Mouse (Mus musculus) MEL (cell line): ENCODE data around the gene Zwilch. TPM values are rescaled to one million over a fixed set of nuclear protein-coding genes. Genes with fewer than 3 reads are reported as not detected.

Source experiments
- DNase-seq: peaks from one replicate; pipeline ENCODE4 v3.0.0; 2011; ENCODE audit warnings: low read depth, low spot score
- H3K27ac ChIP-seq: 2 replicates; pipeline ENCODE4 v1.5.1; 2012; ENCODE audit warnings: low read depth, mild to moderate bottlenecking, control low read depth, low read length, moderate library complexity; ENCODE audit not compliant: control insufficient read depth
- H3K27me3 ChIP-seq, 2 experiments: fragments of 150-350 bp in 1 of 2; sonication (generic) in 1 of 2; 2 replicates each; pipeline ENCODE4 v1.6.1; 2012; ENCODE audit warnings: low read length in 2 of 2, mild to moderate bottlenecking in 2 of 2, improper control_type of control experiment in 1 of 2, moderate library complexity in 1 of 2; ENCODE audit not compliant: insufficient read depth in 2 of 2, control insufficient read depth in 1 of 2
- H3K36me3 ChIP-seq, 2 experiments: 2 replicates each; pipeline ENCODE4 v1.6.1; 2012 to 2014; ENCODE audit warnings: low read length in 2 of 2, improper control_type of control experiment in 1 of 2, inconsistent platforms in 1 of 2, mild to moderate bottlenecking in 1 of 2; ENCODE audit not compliant: insufficient read depth in 2 of 2, control insufficient read depth in 1 of 2
- H3K4me1 ChIP-seq, 2 experiments: fragments of 150-350 bp in 1 of 2; sonication (generic) in 1 of 2; 2 replicates each; pipeline ENCODE4 v1.6.1; 2012; ENCODE audit warnings: low read length in 2 of 2, improper control_type of control experiment in 1 of 2, mild to moderate bottlenecking in 1 of 2; ENCODE audit not compliant: insufficient read depth in 2 of 2, control insufficient read depth in 1 of 2
- H3K4me3 ChIP-seq, 2 experiments: fragments of 150-350 bp in 1 of 2; sonication (generic) in 1 of 2; 2 replicates each; pipeline ENCODE4 v1.5.1; 2012; ENCODE audit warnings: low read depth in 2 of 2, low read length in 2 of 2, mild to moderate bottlenecking in 2 of 2, moderate library complexity in 2 of 2, control low read depth in 1 of 2, improper control_type of control experiment in 1 of 2; ENCODE audit not compliant: control insufficient read depth in 1 of 2, insufficient read depth in 1 of 2
- H3K79me2 ChIP-seq: 2 replicates; pipeline ENCODE4 v1.6.1; 2012; ENCODE audit warnings: mild to moderate bottlenecking, low read length, moderate library complexity; ENCODE audit not compliant: control insufficient read depth, poor library complexity, insufficient read depth
- H3K9ac ChIP-seq: 2 replicates; pipeline ENCODE4 v1.6.1; 2012; ENCODE audit warnings: low read depth, mild to moderate bottlenecking, control low read depth, low read length, moderate library complexity; ENCODE audit not compliant: control insufficient read depth, poor library complexity, severe bottlenecking
- H3K9me3 ChIP-seq: fragments of 150-350 bp; sonication (generic); replicated peaks from 2 replicates; pipeline ENCODE4 v1.6.1; 2012; ENCODE audit warnings: mild to moderate bottlenecking, low read length, improper control_type of control experiment, moderate library complexity; ENCODE audit not compliant: insufficient read depth
- BHLHE40 ChIP-seq: IDR thresholded peaks from 2 replicates; pipeline ENCODE4 v1.6.1; 2012; ENCODE audit warnings: low read depth, mild to moderate bottlenecking, inconsistent platforms, low read length, improper control_type of control experiment, borderline replicate concordance
- CHD2 ChIP-seq: IDR thresholded peaks from 2 replicates; pipeline ENCODE4 v1.6.1; 2011; ENCODE audit warnings: low read length, improper control_type of control experiment
- ELF1 ChIP-seq: IDR thresholded peaks from 2 replicates; pipeline ENCODE4 v1.6.1; 2014; ENCODE audit warnings: low read depth, mild to moderate bottlenecking, inconsistent platforms, low read length, improper control_type of control experiment, moderate library complexity
- ETS1 ChIP-seq: IDR thresholded peaks from 2 replicates; pipeline ENCODE4 v1.6.1; 2012; ENCODE audit warnings: low read depth, mild to moderate bottlenecking, inconsistent platforms, low read length, improper control_type of control experiment, moderate library complexity
- GABPA ChIP-seq: IDR thresholded peaks from 2 replicates; pipeline ENCODE4 v1.6.1; 2012; ENCODE audit warnings: low read depth, mild to moderate bottlenecking, inconsistent platforms, low read length, improper control_type of control experiment, moderate library complexity
- GATA1 ChIP-seq: IDR thresholded peaks from 2 replicates; pipeline ENCODE4 v1.6.1; 2011; ENCODE audit warnings: low read depth, low read length, improper control_type of control experiment
- HCFC1 ChIP-seq: IDR thresholded peaks from 2 replicates; pipeline ENCODE4 v1.6.1; 2012; ENCODE audit warnings: low read depth, mild to moderate bottlenecking, inconsistent platforms, low read length, improper control_type of control experiment, moderate library complexity
- JUND ChIP-seq: IDR thresholded peaks from 2 replicates; pipeline ENCODE4 v1.6.1; 2011; ENCODE audit warnings: low read depth, mild to moderate bottlenecking, improper control_type of control experiment, low read length
- MAFK ChIP-seq: IDR thresholded peaks from 2 replicates; pipeline ENCODE4 v1.6.1; 2011; ENCODE audit warnings: low read depth, mild to moderate bottlenecking, low read length, improper control_type of control experiment, borderline replicate concordance
- MAX ChIP-seq: IDR thresholded peaks from 2 replicates; pipeline ENCODE4 v1.6.1; 2011; ENCODE audit warnings: low read length, improper control_type of control experiment
- MAZ ChIP-seq: IDR thresholded peaks from 2 replicates; pipeline ENCODE4 v1.6.1; 2012; ENCODE audit warnings: low read depth, mild to moderate bottlenecking, inconsistent platforms, low read length, improper control_type of control experiment
- MYC ChIP-seq: IDR thresholded peaks from 2 replicates; pipeline ENCODE4 v1.6.1; 2011; ENCODE audit warnings: low read depth, mild to moderate bottlenecking, low read length, improper control_type of control experiment, moderate library complexity
- NELFE ChIP-seq: IDR thresholded peaks from 2 replicates; pipeline ENCODE4 v1.6.1; 2011; ENCODE audit warnings: low read depth, low read length, improper control_type of control experiment
- POLR2A ChIP-seq, 2 experiments: IDR thresholded peaks; 2 replicates each; pipeline ENCODE4 v1.6.1; 2011 to 2012; ENCODE audit warnings: low read length in 2 of 2, mild to moderate bottlenecking in 2 of 2, control low read depth in 1 of 2, improper control_type of control experiment in 1 of 2, low read depth in 1 of 2, moderate library complexity in 1 of 2; ENCODE audit not compliant: control insufficient read depth in 1 of 2, insufficient read depth in 1 of 2, poor library complexity in 1 of 2
- POLR2AphosphoS2 ChIP-seq: IDR thresholded peaks from 2 replicates; pipeline ENCODE4 v1.6.1; 2011; ENCODE audit warnings: low read length, improper control_type of control experiment
- POLR2AphosphoS5 ChIP-seq: IDR thresholded peaks from 2 replicates; pipeline ENCODE4 v1.6.1; 2012; ENCODE audit warnings: low read depth, borderline replicate concordance, mild to moderate bottlenecking, inconsistent platforms, low read length, moderate library complexity, mixed read lengths
- SIN3A ChIP-seq: IDR thresholded peaks from 2 replicates; pipeline ENCODE4 v1.6.1; 2012; ENCODE audit warnings: low read length, improper control_type of control experiment, inconsistent platforms
- TAL1 ChIP-seq: IDR thresholded peaks from 2 replicates; pipeline ENCODE4 v1.6.1; 2012; ENCODE audit warnings: mild to moderate bottlenecking, inconsistent platforms, low read length, moderate library complexity, mixed read lengths
- USF2 ChIP-seq, 2 experiments: IDR thresholded peaks; 2 replicates each; pipeline ENCODE4 v1.6.1; 2011 to 2012; ENCODE audit warnings: improper control_type of control experiment in 2 of 2, low read length in 2 of 2, borderline replicate concordance in 1 of 2, inconsistent platforms in 1 of 2, low read depth in 1 of 2, mild to moderate bottlenecking in 1 of 2; ENCODE audit not compliant: insufficient read depth in 1 of 2
- ZNF384 ChIP-seq: IDR thresholded peaks from 2 replicates; pipeline ENCODE4 v1.6.1; 2012; ENCODE audit warnings: low read depth, mild to moderate bottlenecking, inconsistent platforms, low read length, improper control_type of control experiment
- polyA plus RNA-seq, 2 experiments: library from polyadenylated mRNA; stranded (reverse) in 1 of 2; unstranded in 1 of 2; fragments of >175 nt in 1 of 2; fragments of >200 nt in 1 of 2; gene quantifications; 2 replicates each; pipeline versions ENCODE4 v1.2.1 to v1.2.4; 2012; ENCODE audit warnings: low replicate concordance in 2 of 2, low read depth in 1 of 2; ENCODE audit not compliant: insufficient read length in 2 of 2, insufficient read depth in 1 of 2, missing spikeins in 1 of 2
- total RNA-seq: library from RNA; depleted of rRNA; stranded (reverse); fragments of 300-350 nt; gene quantifications from 2 replicates; pipeline ENCODE4 v1.2.3, GENCODE M21; 2012

Gene Zwilch
- total and polyA plus RNA-seq, 3 experiments: 60.6 to 89.2 TPM; not detected in 1

GRCm38 (mm10) chr9:64220603-64221002 is 47.7 kb upstream of the Zwilch start:
- no peak overlapping the region for H3K9ac ChIP-seq
- no peaks in the 10 kb centered on the region for H3K79me2 ChIP-seq
- no peak for DNase-seq
- H3K27me3 ChIP-seq: no peaks in the 10 kb centered on the region
- H3K9me3 ChIP-seq: no peaks in the 10 kb centered on the region
- no peak for TF ChIP-seq ETS1
- TF ChIP-seq JUND: no peak
- no peak for TF ChIP-seq ZNF384
- no peak for TF ChIP-seq MAZ
- TF ChIP-seq POLR2AphosphoS5: no peak
- no peak for TF ChIP-seq POLR2AphosphoS2
- no peak for TF ChIP-seq GABPA
- no peak for TF ChIP-seq HCFC1
- TF ChIP-seq BHLHE40: no peak
- TF ChIP-seq GATA1: no peak
- no peak for TF ChIP-seq CHD2
- no peak for TF ChIP-seq SIN3A
- TF ChIP-seq NELFE: no peak
- TF ChIP-seq ELF1: no peak
- no peak for TF ChIP-seq MYC
- no peak for TF ChIP-seq MAFK
- TF ChIP-seq USF2 (IDR thresholded peaks at IDR 0.05; ENCODE audit: borderline replicate concordance in 1 of 2, insufficient read depth in 1 of 2, low read depth in 1 of 2, low read length in 2 of 2): no peak
- no peak for TF ChIP-seq TAL1
- TF ChIP-seq MAX: no peak
- no peak for TF ChIP-seq POLR2A (IDR thresholded peaks at IDR 0.05; ENCODE audit: control insufficient read depth in 1 of 2, insufficient read depth in 1 of 2, low read depth in 1 of 2, low read length in 2 of 2, poor library complexity in 1 of 2)
- H3K36me3 ChIP-seq: peaks cover 0 to 2% of the 10 kb centered on the region in 2 experiments; a peak in 1 of 4 replicates
- no peak overlapping the region for H3K27ac ChIP-seq
- no peak overlapping the region for H3K4me3 ChIP-seq
- H3K4me1 ChIP-seq: peaks cover 0 to 6% of the 10 kb centered on the region in 2 experiments; a peak in 2 of 4 replicates

GRCm38 (mm10) chr9:64219772-64220420 is 47.0 kb upstream of the Zwilch start:
- DNase-seq: no peak
- Histone ChIP-seq H3K9ac (no peak overlapping the region), H3K4me1 (peaks cover 0 to 6% of the 10 kb centered on the region in 2 experiments; a peak in 2 of 4 replicates), H3K4me3 (no peak overlapping the region), H3K9me3 (no peaks in the 10 kb centered on the region), H3K27ac (no peak overlapping the region), H3K79me2 (no peaks in the 10 kb centered on the region), H3K27me3 (no peaks in the 10 kb centered on the region), H3K36me3 (peaks cover 0 to 2% of the 10 kb centered on the region in 2 experiments; a peak in 1 of 4 replicates)
- TF ChIP-seq GATA1 (no peak), MAX (no peak)
